Mouse (Mus musculus) embryonic facial prominence, embryonic 10.5 days (tissue): ENCODE measurements around the gene Hoxb2. TPM values are rescaled to one million over a fixed set of nuclear protein-coding genes. Genes with fewer than 3 reads are reported as not detected.

Experiments used
- DNase-seq: peaks from one replicate; pipeline ENCODE4 v3.0.0-alpha.2; 2017; ENCODE audit warnings: low spot score
- H3K27ac ChIP-seq: fragments of 300-500 bp; sonication (generic); replicated peaks from 2 replicates; pipeline ENCODE4 v1.5.1; 2016; ENCODE audit warnings: mild to moderate bottlenecking
- H3K27me3 ChIP-seq: fragments of 300-500 bp; sonication (generic); replicated peaks from 2 replicates; pipeline ENCODE4 v1.6.1; 2016; ENCODE audit warnings: low read depth, mild to moderate bottlenecking; ENCODE audit not compliant: poor library complexity, severe bottlenecking
- H3K36me3 ChIP-seq: fragments of 300-500 bp; sonication (generic); replicated peaks from 2 replicates; pipeline ENCODE4 v1.6.1; 2016; ENCODE audit warnings: mild to moderate bottlenecking, moderate library complexity
- H3K4me1 ChIP-seq: fragments of 300-500 bp; sonication (generic); 2 replicates; pipeline ENCODE4 v1.6.1; 2016
- H3K4me3 ChIP-seq: fragments of 300-500 bp; sonication (generic); 2 replicates; pipeline ENCODE4 v1.5.1; 2016; ENCODE audit warnings: mild to moderate bottlenecking, moderate library complexity
- H3K9me3 ChIP-seq: fragments of 300-500 bp; sonication (generic); 2 replicates; pipeline ENCODE4 v1.6.1; 2016; ENCODE audit warnings: mild to moderate bottlenecking
- WGBS: fragments of 180-500 bp; shearing (Covaris S2); methylation state at CpG from one replicate; pipeline ENCODE4 v1.1.7; 2016; 5-methylcytosine and 5-hydroxymethylcytosine counted together
- polyA plus RNA-seq: library from polyadenylated mRNA; unstranded; fragments of >200 nt; fragmentation: Nextera tagmentation; extraction: Ambion mirVana; gene quantifications from 2 replicates; pipeline ENCODE4 v1.2.1, GENCODE M21; 2016

Hoxb2 gene
- polyA plus RNA-seq, 1 experiment from 2014 or later, result 5.8 TPM

GRCm38 (mm10) chr11:96310183-96310938 lies 40.0 kb upstream of the Hoxb2 start:
- WGBS, result 4% methylated on average over 20 of the region's 20 CpGs
- Histone ChIP-seq H3K27me3 (peaks cover 100% of the 10 kb centered on the region), H3K36me3 (no peaks in the 10 kb centered on the region), H3K4me3 (no peak overlapping the region), H3K9me3 (no peaks in the 10 kb centered on the region), H3K27ac (no peak overlapping the region), H3K4me1 (peaks cover 7% of the 10 kb centered on the region; the same call in 1 of the 2 replicates)
- no peak for DNase-seq

- peak overlapping the region; percentile 36; the same call in 1 of the 2 replicates for H3K4me3 ChIP-seq
- peaks cover 100% of the 10 kb centered on the region for H3K27me3 ChIP-seq
- 6% methylated on average over 6 of the region's 6 CpGs for WGBS
- peaks cover 7% of the 10 kb centered on the region; the same call in 1 of the 2 replicates for H3K4me1 ChIP-seq
- H3K27ac ChIP-seq, result no peak overlapping the region
- no peaks in the 10 kb centered on the region for H3K9me3 ChIP-seq
- DNase-seq, result no peak
- no peaks in the 10 kb centered on the region for H3K36me3 ChIP-seq
Observed at GRCm38 (mm10) chr11:96311097-96311496, 39.2 kb upstream of the Hoxb2 start.

GRCm38 (mm10) chr11:96311520-96312417 lies 38.6 kb upstream of the Hoxb2 start:
- Histone ChIP-seq H3K4me3 (peak overlapping the region; percentile 36; the same call in 1 of the 2 replicates), H3K36me3 (no peaks in the 10 kb centered on the region), H3K9me3 (no peaks in the 10 kb centered on the region), H3K4me1 (peaks cover 7% of the 10 kb centered on the region; the same call in 1 of the 2 replicates), H3K27ac (no peak overlapping the region), H3K27me3 (peaks cover 100% of the 10 kb centered on the region)
- DNase-seq, result peak; percentile 76
- 1% methylated on average over 31 of the region's 31 CpGs for WGBS

- no peak overlapping the region for H3K27ac ChIP-seq
- H3K27me3 ChIP-seq, result peaks cover 100% of the 10 kb centered on the region
- H3K4me3 ChIP-seq, result no peak overlapping the region
- no peaks in the 10 kb centered on the region for H3K36me3 ChIP-seq
- WGBS, result 22% methylated on average over 2 of the region's 2 CpGs
- no peaks in the 10 kb centered on the region for H3K9me3 ChIP-seq
- DNase-seq, result no peak
- H3K4me1 ChIP-seq, result peaks cover 9% of the 10 kb centered on the region
Observed at GRCm38 (mm10) chr11:96313134-96313533, 37.2 kb upstream of the Hoxb2 start.

GRCm38 (mm10) chr11:96313806-96314428 lies 36.4 kb upstream of the Hoxb2 start:
- WGBS, result 5% methylated on average over 12 of the region's 12 CpGs
- H3K9me3 ChIP-seq, result no peaks in the 10 kb centered on the region
- H3K36me3 ChIP-seq, result no peaks in the 10 kb centered on the region
- H3K27ac ChIP-seq, result no peak overlapping the region
- peaks cover 15% of the 10 kb centered on the region for H3K4me1 ChIP-seq
- no peak for DNase-seq
- H3K4me3 ChIP-seq, result no peak overlapping the region
- peaks cover 100% of the 10 kb centered on the region for H3K27me3 ChIP-seq

GRCm38 (mm10) chr11:96314671-96315343 lies 35.5 kb upstream of the Hoxb2 start:
- Histone ChIP-seq H3K4me1 (peaks cover 18% of the 10 kb centered on the region), H3K27me3 (peaks cover 100% of the 10 kb centered on the region), H3K9me3 (no peaks in the 10 kb centered on the region), H3K36me3 (no peaks in the 10 kb centered on the region), H3K27ac (no peak overlapping the region), H3K4me3 (no peak overlapping the region)
- 1% methylated on average over 34 of the region's 34 CpGs for WGBS
- DNase-seq, result no peak

- H3K36me3 ChIP-seq, result no peaks in the 10 kb centered on the region
- WGBS, result 4% methylated on average over 5 of the region's 5 CpGs
- DNase-seq, result no peak
- H3K4me1 ChIP-seq, result peaks cover 18% of the 10 kb centered on the region
- H3K27ac ChIP-seq, result no peak overlapping the region
- H3K4me3 ChIP-seq, result no peak overlapping the region
- H3K9me3 ChIP-seq, result no peaks in the 10 kb centered on the region
- H3K27me3 ChIP-seq, result peaks cover 100% of the 10 kb centered on the region
Observed at GRCm38 (mm10) chr11:96315344-96315681, 35.0 kb upstream of the Hoxb2 start.

- WGBS, result 6% methylated on average over 18 of the region's 18 CpGs
- H3K27me3 ChIP-seq, result peaks cover 100% of the 10 kb centered on the region
- peaks cover 14% of the 10 kb centered on the region for H3K4me1 ChIP-seq
- no peaks in the 10 kb centered on the region for H3K36me3 ChIP-seq
- H3K9me3 ChIP-seq, result no peaks in the 10 kb centered on the region
- no peak overlapping the region for H3K27ac ChIP-seq
- no peak overlapping the region for H3K4me3 ChIP-seq
- DNase-seq, result no peak
Observed at GRCm38 (mm10) chr11:96316696-96317607, 33.4 kb upstream of the Hoxb2 start.

- WGBS, result 2% methylated on average over 28 of the region's 28 CpGs
Observed at GRCm38 (mm10) chr11:96317608-96318367, 32.5 kb upstream of the Hoxb2 start, which contains the start of gene Hoxb4. Gene Hoxb4, plus strand, starts transcription at chr11:96318267.

GRCm38 (mm10) chr11:96318368-96319070 lies 31.8 kb upstream of the Hoxb2 start:
- Histone ChIP-seq H3K27ac (no peak overlapping the region; the same call in 1 of the 2 replicates), H3K4me1 (peaks cover 11% of the 10 kb centered on the region), H3K4me3 (peak overlapping the region; percentile 54), H3K27me3 (peaks cover 100% of the 10 kb centered on the region), H3K9me3 (no peaks in the 10 kb centered on the region), H3K36me3 (no peaks in the 10 kb centered on the region)
- WGBS, result under 1% methylated on average over 44 of the region's 45 CpGs
- peak; percentile 77 for DNase-seq

More at GRCm38 (mm10) chr11:96317608-96318367, 32.5 kb upstream of the Hoxb2 start, which contains the start of gene Hoxb4:
- Histone ChIP-seq H3K27me3 (peaks cover 100% of the 10 kb centered on the region), H3K4me1 (peaks cover 11% of the 10 kb centered on the region), H3K4me3 (peak within 1 kb of the TSS; percentile 54), H3K9me3 (no peaks in the 10 kb centered on the region), H3K27ac (no peak within 1 kb of the TSS; the same call in 1 of the 2 replicates), H3K36me3 (no peaks in the 10 kb centered on the region)
- no peak for DNase-seq
